Mouse (Mus musculus): Measurements from ENCODE around the gene Itga5. TPM values are rescaled to one million over a fixed set of nuclear protein-coding genes. Genes with fewer than 3 reads are reported as not detected.
A peak's percentile ranks its signal among the peaks of the same experiment; 100 is the strongest.

Gene Itga5
- polyA plus RNA-seq, 1 experiment from 2014 or later, result 19.6 TPM

DNA sequence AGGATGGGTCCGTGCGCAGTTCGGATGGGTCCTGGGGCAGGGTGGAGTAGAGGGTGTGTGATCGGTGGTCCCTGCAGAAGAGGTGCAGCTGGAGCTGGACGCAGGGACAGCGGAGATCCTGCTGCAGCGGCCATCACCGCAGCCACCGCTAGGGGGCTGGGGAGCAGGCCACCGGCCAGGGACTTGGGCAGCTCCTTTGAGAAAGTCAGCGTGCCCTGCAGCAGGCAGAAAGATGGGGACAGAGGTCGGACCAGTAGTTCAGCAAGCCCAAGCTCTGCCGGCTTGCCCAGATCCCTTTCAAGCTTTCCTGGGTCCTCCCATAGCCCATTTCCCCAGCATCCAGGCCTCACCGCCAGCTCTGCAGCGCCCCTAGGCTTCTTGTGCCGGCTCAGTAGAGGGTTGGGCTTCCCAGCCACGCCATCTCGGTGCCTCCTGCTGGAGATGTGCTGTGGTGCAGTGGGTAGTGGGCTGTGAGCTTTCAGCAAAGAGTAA, 51.5 kb downstream of the Itga5 start:
- no peaks in the 10 kb centered on the region for H3K36me3 ChIP-seq (ENCODE audit: control insufficient read depth, insufficient read depth)
- H3K4me2 ChIP-seq (ENCODE audit: low read depth, low read length), result no peak overlapping the region
- H3K9ac ChIP-seq (ENCODE audit: low read depth, low read length), result no peak overlapping the region
- WGBS (ENCODE audit: insufficient replicate concordance), result 34% methylated on average over 18 of the region's 18 CpGs
- H3K4me3 ChIP-seq (ENCODE audit: low read depth, low read length), result no peak overlapping the region
- ATAC-seq (ENCODE audit: low read depth), result peak; percentile 26
- peaks cover 9% of the 10 kb centered on the region for H3K4me1 ChIP-seq (ENCODE audit: control insufficient read depth, low read depth, low read length)
- no peaks in the 10 kb centered on the region for H3K27me3 ChIP-seq (ENCODE audit: control insufficient read depth, insufficient read depth, low read depth, low read length)
- no peak overlapping the region for H3K27ac ChIP-seq (ENCODE audit: low read length)
- H3K9me3 ChIP-seq (replicated peaks; ENCODE audit: control insufficient read depth, low read length), result no peaks in the 10 kb centered on the region

DNA sequence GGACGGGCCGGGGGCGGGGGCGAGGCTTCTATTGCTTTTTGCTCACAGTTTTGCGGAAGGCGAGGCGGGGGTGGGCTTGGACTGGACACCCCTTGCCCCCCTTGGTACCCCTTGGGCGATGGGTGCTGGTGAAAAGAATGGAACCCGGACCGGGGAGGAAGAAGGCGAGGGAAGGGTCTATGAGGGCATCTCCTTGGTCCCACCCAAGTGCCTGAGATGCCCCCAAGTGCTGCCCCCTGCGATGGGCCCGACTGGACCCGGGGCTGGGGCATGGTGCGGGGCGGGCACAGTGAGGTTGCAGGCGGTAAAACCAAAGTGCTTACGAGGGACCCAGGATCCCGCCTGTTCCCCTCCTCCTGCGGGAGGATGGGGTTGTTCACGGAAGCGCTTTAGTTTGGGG, 52.4 kb downstream of the Itga5 start:
- Histone ChIP-seq H3K4me2 (ENCODE audit: low read depth, low read length) (no peak overlapping the region), H3K4me3 (ENCODE audit: low read depth, low read length) (no peak overlapping the region), H3K27ac (ENCODE audit: low read length) (no peak overlapping the region), H3K4me1 (ENCODE audit: control insufficient read depth, low read depth, low read length) (peaks cover 10% of the 10 kb centered on the region), H3K27me3 (ENCODE audit: control insufficient read depth, insufficient read depth, low read depth, low read length) (peaks cover 4% of the 10 kb centered on the region), H3K9me3 (replicated peaks; ENCODE audit: control insufficient read depth, low read length) (no peaks in the 10 kb centered on the region), H3K36me3 (ENCODE audit: control insufficient read depth, insufficient read depth) (no peaks in the 10 kb centered on the region), H3K9ac (ENCODE audit: low read depth, low read length) (no peak overlapping the region)
- no peak for ATAC-seq (ENCODE audit: low read depth)
- 68% methylated on average over 22 of the region's 22 CpGs for WGBS (ENCODE audit: insufficient replicate concordance)

DNA sequence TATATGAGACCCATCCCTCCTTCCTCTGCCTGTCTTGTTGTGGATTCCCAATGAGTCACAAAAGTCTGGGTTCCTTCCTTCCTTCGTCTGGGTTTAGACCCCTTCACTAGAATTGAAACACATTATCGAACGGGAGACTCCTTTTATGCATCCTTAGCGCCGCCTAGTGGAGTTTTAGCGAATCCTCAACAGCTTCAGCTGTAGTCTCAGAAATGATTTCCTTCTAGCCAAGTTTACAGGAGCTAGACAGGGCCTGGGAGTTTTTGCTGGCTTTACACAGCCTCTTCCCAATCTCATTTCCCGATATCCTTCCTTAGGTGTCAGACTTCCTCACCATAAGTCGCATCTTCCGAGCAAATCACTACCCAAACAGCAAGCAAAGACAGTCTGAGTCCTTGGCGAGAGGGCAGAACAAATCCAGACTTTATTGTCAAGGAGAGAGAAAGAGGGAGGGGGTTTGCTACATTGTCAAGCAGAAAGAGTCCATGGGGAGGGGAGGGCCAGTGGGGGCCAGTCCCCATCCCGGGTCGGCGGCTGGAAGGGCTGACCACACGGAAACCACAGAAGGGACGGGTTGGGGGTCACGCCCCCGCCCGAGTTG, 53.0 kb downstream of the Itga5 start:
- H3K4me2 ChIP-seq (ENCODE audit: low read depth, low read length), result no peak overlapping the region
- H3K9ac ChIP-seq (ENCODE audit: low read depth, low read length), result no peak overlapping the region
- no peaks in the 10 kb centered on the region for H3K36me3 ChIP-seq (ENCODE audit: control insufficient read depth, insufficient read depth)
- H3K4me1 ChIP-seq (ENCODE audit: control insufficient read depth, low read depth, low read length), result peaks cover 15% of the 10 kb centered on the region
- H3K9me3 ChIP-seq (replicated peaks; ENCODE audit: control insufficient read depth, low read length), result no peaks in the 10 kb centered on the region
- peaks cover 9% of the 10 kb centered on the region for H3K27me3 ChIP-seq (ENCODE audit: control insufficient read depth, insufficient read depth, low read depth, low read length)
- WGBS (ENCODE audit: insufficient replicate concordance), result 31% methylated on average over 18 of the region's 18 CpGs
- H3K27ac ChIP-seq (ENCODE audit: low read length), result no peak overlapping the region
- no peak for ATAC-seq (ENCODE audit: low read depth)
- no peak overlapping the region for H3K4me3 ChIP-seq (ENCODE audit: low read depth, low read length)

DNA sequence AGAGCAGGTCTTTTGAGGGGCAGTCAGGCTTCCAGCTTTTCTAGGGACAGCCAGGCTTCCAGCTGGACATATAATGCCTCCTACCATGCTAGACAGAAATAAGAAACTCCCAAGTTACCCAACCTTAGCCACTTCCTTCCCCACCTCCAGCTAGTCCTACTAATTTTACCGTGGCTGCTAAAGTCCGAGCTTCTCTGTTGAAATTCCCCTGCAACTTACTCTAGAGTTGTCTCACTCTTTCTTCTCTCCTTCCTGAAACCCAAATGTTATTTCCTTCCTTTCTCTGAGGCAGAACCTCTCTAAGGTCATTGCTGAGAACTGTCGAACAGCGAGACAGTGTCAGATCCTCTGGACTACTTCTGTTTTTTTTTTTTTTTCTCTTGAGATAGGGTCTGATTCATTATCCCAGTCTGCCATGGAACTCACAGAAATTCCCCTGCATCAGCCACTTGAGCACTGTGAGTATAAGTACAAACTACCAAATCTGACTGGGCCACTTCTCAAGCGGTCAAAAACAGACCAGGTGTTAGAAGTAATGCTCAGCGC, 56.1 kb downstream of the Itga5 start, which contains the start of gene Gpr84:
Gene Gpr84 (minus strand): TSS at position 248 of the 546 bp plus-strand sequence.
- Histone ChIP-seq H3K4me2 (ENCODE audit: low read depth, low read length) (0 out of 2 replicates have a peak within 1 kb of the TSS, but pooled peaks have one; percentile 46), H3K9me3 (replicated peaks; ENCODE audit: control insufficient read depth, low read length) (no peaks in the 10 kb centered on the region), H3K9ac (ENCODE audit: low read depth, low read length) (no peak within 1 kb of the TSS), H3K4me1 (ENCODE audit: control insufficient read depth, low read depth, low read length) (peaks cover 34% of the 10 kb centered on the region), H3K27me3 (ENCODE audit: control insufficient read depth, insufficient read depth, low read depth, low read length) (peaks cover 17% of the 10 kb centered on the region), H3K27ac (ENCODE audit: low read length) (peak within 1 kb of the TSS; percentile 21; the same call in 1 of the 2 replicates), H3K4me3 (ENCODE audit: low read depth, low read length) (peak within 1 kb of the TSS; percentile 13; the same call in 1 of the 2 replicates), H3K36me3 (ENCODE audit: control insufficient read depth, insufficient read depth) (no peaks in the 10 kb centered on the region)
- ATAC-seq (ENCODE audit: low read depth), result no peak
- WGBS (ENCODE audit: insufficient replicate concordance), result 16% methylated on average over 6 of the region's 6 CpGs

DNA sequence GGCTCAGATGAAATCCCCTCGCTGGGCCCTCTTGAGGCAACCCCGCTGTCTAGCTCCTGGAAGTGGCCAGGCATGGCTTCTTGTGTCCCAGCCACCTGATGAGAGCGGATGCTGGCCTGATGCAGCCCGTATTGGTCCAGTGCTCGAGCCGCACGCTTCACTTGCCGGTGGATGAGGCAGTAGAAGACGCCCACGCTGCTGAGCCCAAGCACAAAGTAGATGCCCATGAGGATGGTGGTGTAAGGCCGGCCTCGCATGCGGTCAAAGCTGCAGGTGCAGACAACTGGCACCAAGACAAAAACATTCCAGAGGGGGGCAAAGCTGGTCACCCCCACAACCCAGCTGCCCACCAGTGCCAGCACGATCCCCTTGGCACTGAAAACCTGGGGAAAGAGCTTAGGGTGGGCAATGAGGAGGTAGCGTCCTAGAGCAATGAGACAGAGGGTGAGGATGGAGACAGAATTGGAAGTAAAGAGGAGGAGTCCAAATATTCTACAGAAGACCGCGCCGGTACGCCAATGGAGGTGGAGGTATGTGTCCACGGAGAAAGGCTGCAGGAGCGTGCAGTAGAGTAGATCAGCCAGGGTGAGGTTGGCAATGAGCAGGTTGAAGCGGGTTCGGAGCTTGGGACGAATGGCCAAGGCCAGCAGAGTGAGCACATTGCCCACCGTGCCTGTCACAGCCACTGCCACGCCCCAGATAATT, 57.5 kb downstream of the Itga5 start:
- no peak overlapping the region; the same call in 1 of the 2 replicates for H3K27ac ChIP-seq (ENCODE audit: low read length)
- H3K36me3 ChIP-seq (ENCODE audit: control insufficient read depth, insufficient read depth), result no peaks in the 10 kb centered on the region
- H3K9ac ChIP-seq (ENCODE audit: low read depth, low read length), result peak overlapping the region; percentile 8; the same call in 1 of the 2 replicates
- ATAC-seq (ENCODE audit: low read depth), result no peak
- no peaks in the 10 kb centered on the region for H3K9me3 ChIP-seq (replicated peaks; ENCODE audit: control insufficient read depth, low read length)
- peaks cover 31% of the 10 kb centered on the region for H3K27me3 ChIP-seq (ENCODE audit: control insufficient read depth, insufficient read depth, low read depth, low read length)
- peak overlapping the region; percentile 46 for H3K4me2 ChIP-seq (ENCODE audit: low read depth, low read length)
- WGBS (ENCODE audit: insufficient replicate concordance), result 63% methylated on average over 26 of the region's 26 CpGs
- H3K4me1 ChIP-seq (ENCODE audit: control insufficient read depth, low read depth, low read length), result peaks cover 42% of the 10 kb centered on the region
- peak overlapping the region; percentile 23; the same call in 1 of the 2 replicates for H3K4me3 ChIP-seq (ENCODE audit: low read depth, low read length)

DNA sequence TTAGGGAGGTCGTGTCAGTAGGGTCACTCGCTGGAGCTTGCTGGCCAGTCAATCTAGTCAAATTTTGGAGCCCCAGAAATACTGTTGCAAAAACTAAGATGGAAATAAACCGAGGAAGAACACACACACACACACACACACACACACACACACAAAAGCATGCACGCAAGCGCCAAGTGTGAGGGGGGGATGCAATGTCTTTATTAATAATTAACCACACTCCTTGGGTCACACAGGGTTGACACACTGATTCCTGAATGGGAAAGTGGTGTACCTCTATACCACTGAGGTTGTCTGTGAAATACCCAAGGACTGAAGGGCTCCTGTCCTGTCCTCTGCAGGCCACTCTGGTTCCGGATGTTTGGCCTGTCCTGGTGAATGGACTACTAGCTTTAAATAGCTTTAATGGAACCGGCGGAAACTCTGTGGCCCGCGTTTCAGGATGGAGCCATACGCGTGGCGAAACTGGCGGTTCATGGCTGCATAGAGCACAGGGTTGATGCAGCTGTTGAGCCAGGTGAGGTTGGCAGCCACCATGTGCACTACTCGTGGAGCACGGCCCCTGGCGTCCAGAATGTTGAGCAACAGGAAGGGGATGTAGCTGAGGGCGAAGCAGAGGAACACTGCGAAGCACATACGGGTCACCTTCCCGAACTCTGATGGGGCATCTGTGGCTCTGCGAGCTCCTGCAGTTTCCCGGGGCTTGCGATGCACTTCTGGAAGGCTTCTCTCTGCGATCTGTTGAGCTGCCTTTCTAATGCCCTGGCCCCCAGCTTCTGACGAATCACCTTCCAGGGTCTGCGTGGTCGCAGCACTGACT, 58.3 kb downstream of the Itga5 start:
- H3K4me3 ChIP-seq (ENCODE audit: low read depth, low read length), result peak overlapping the region; percentile 6; the same call in 1 of the 2 replicates
- peaks cover 38% of the 10 kb centered on the region for H3K27me3 ChIP-seq (ENCODE audit: control insufficient read depth, insufficient read depth, low read depth, low read length)
- H3K9me3 ChIP-seq (replicated peaks; ENCODE audit: control insufficient read depth, low read length), result no peaks in the 10 kb centered on the region
- H3K4me1 ChIP-seq (ENCODE audit: control insufficient read depth, low read depth, low read length), result peaks cover 42% of the 10 kb centered on the region
- no peak overlapping the region; the same call in 1 of the 2 replicates for H3K27ac ChIP-seq (ENCODE audit: low read length)
- no peak for ATAC-seq (ENCODE audit: low read depth)
- no peaks in the 10 kb centered on the region for H3K36me3 ChIP-seq (ENCODE audit: control insufficient read depth, insufficient read depth)
- WGBS (ENCODE audit: insufficient replicate concordance), result 30% methylated on average over 28 of the region's 28 CpGs
- H3K4me2 ChIP-seq (ENCODE audit: low read depth, low read length), result peak overlapping the region; percentile 46
- H3K9ac ChIP-seq (ENCODE audit: low read depth, low read length), result peak overlapping the region; percentile 8; the same call in 1 of the 2 replicates

DNA sequence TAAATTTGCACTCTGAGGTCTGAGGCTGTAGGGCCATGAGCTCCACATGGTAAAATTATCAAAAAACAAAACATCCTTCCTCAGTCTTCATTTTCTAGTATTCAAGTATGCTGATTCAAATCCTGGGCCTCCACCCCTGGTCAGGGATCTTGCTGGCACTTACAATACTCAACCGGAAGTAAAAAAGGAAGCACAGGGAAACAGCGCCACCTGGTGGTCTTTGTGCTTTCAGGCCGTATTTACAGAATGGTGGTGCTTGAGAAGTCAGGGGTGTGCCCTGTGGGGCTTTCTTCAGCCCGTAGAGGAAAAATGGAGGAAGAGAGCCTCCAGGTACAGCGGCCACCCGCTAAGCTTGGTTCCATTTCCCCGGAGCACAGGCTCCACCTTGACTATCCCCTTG, 59.4 kb downstream of the Itga5 start:
- H3K4me1 ChIP-seq (ENCODE audit: control insufficient read depth, low read depth, low read length), result peaks cover 40% of the 10 kb centered on the region
- ATAC-seq (ENCODE audit: low read depth), result no peak
- no peak overlapping the region for H3K9ac ChIP-seq (ENCODE audit: low read depth, low read length)
- WGBS (ENCODE audit: insufficient replicate concordance), result 0% methylated on average over 7 of the region's 7 CpGs
- H3K4me2 ChIP-seq (ENCODE audit: low read depth, low read length), result peak overlapping the region; percentile 26; the same call in 1 of the 2 replicates
- H3K4me3 ChIP-seq (ENCODE audit: low read depth, low read length), result no peak overlapping the region
- H3K27ac ChIP-seq (ENCODE audit: low read length), result no peak overlapping the region
- no peaks in the 10 kb centered on the region for H3K9me3 ChIP-seq (replicated peaks; ENCODE audit: control insufficient read depth, low read length)
- H3K27me3 ChIP-seq (ENCODE audit: control insufficient read depth, insufficient read depth, low read depth, low read length), result peaks cover 38% of the 10 kb centered on the region
- no peaks in the 10 kb centered on the region for H3K36me3 ChIP-seq (ENCODE audit: control insufficient read depth, insufficient read depth)

DNA sequence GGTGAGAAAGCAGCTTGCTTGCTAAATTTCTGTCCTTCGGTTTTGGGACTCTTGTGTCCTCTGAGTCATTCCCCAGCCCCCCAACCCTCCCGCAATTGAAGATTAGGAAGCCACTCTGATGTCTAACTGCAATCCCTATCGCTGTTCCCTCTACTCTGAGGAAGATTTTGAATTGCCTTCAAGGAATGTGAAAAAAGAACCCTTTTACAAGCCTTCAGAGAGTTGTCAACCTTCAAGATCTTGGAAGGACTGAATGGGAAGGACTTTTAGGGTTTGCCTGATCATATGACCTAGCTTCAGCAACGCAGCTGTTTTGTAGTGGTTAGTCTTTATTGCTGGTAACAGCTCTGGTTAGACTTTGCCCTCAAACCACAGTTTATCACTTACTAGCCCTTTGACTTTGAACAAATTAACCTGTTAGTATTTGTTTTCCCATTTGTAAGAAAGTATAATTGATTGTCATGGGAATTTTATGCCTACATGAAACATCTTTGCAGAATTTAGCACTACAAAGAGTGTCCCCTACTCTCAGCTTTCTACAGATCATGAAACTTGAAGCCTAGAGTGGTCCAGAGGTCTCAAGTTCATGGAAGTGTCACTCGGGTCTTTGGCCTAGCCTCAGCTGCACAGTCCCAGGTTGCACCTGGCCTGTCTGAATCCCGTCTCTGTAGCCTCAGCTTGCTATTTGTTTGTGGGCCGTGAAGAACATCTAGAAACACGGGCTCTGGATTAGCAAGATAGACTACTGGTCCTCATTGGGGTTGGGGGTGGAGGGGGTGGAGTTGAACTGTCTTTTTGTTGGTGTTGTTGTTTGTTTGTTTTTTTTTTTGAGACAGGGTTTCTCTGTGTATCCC, 60.5 kb downstream of the Itga5 start:
- no peak for ATAC-seq (ENCODE audit: low read depth)
- WGBS (ENCODE audit: insufficient replicate concordance), result 24% methylated on average over 8 of the region's 8 CpGs
- Histone ChIP-seq H3K4me3 (ENCODE audit: low read depth, low read length) (peak overlapping the region; percentile 63), H3K4me1 (ENCODE audit: control insufficient read depth, low read depth, low read length) (peaks cover 40% of the 10 kb centered on the region), H3K36me3 (ENCODE audit: control insufficient read depth, insufficient read depth) (no peaks in the 10 kb centered on the region), H3K27ac (ENCODE audit: low read length) (peak overlapping the region; percentile 80), H3K4me2 (ENCODE audit: low read depth, low read length) (peak overlapping the region; percentile 86), H3K27me3 (ENCODE audit: control insufficient read depth, insufficient read depth, low read depth, low read length) (peaks cover 38% of the 10 kb centered on the region), H3K9me3 (replicated peaks; ENCODE audit: control insufficient read depth, low read length) (no peaks in the 10 kb centered on the region), H3K9ac (ENCODE audit: low read depth, low read length) (peak overlapping the region; percentile 54)

Data from liver, embryonic 16.5 days (tissue).